Mouse (Mus musculus): Measurements from ENCODE around the gene Zfp385b. TPM values are rescaled to one million over a fixed set of nuclear protein-coding genes. Genes with fewer than 3 reads are reported as not detected.

Gene Zfp385b
- polyA plus RNA-seq (2015; fragmentation: Nextera tagmentation; extraction: Ambion mirVana), result 3.3 and 3.7 TPM in 2 replicates

GRCm38 (mm10) chr2:77819539-77819938, at the start of gene Zfp385b:
Gene Zfp385b, minus strand, starts transcription at chr2:77819639.
- no peak within 1 kb of the TSS for H3K4me3 ChIP-seq
- no peak within 1 kb of the TSS for H3K9ac ChIP-seq
- H3K4me2 ChIP-seq, result no peak within 1 kb of the TSS
- H3K36me3 ChIP-seq, result no peaks in the 10 kb centered on the region
- no peak for ATAC-seq (ENCODE audit: extremely low read depth, insufficient number of reproducible peaks, low FRiP score, low TSS enrichment)
- H3K27ac ChIP-seq (replicated peaks), result no peak within 1 kb of the TSS
- H3K9me3 ChIP-seq, result 0 out of 2 replicates have a peak, but pooled peaks cover 6% of the 10 kb centered on the region
- H3K4me1 ChIP-seq, result peaks cover 15% of the 10 kb centered on the region
- peaks cover 47% of the 10 kb centered on the region for H3K27me3 ChIP-seq (replicated peaks)

- no peaks in the 10 kb centered on the region for H3K27me3 ChIP-seq (replicated peaks)
- H3K36me3 ChIP-seq, result no peaks in the 10 kb centered on the region
- H3K9ac ChIP-seq, result 0 out of 2 replicates have a peak overlapping the region, but pooled peaks have one; percentile 19
- peaks cover 9% of the 10 kb centered on the region for H3K4me1 ChIP-seq
- no peak overlapping the region for H3K27ac ChIP-seq (replicated peaks)
- peak overlapping the region; percentile 18; the same call in 1 of the 2 replicates for H3K4me3 ChIP-seq
- 64% methylated on average over 6 of the region's 6 CpGs for WGBS
- ATAC-seq (ENCODE audit: extremely low read depth, insufficient number of reproducible peaks, low FRiP score, low TSS enrichment), result no peak
- H3K4me2 ChIP-seq, result peak overlapping the region; percentile 52
- no peaks in the 10 kb centered on the region for H3K9me3 ChIP-seq
Measured at GRCm38 (mm10) chr2:77863934-77864333, 44.5 kb upstream of the Zfp385b start.

GRCm38 (mm10) chr2:77863522-77863921, 44.1 kb upstream of the Zfp385b start:
- H3K27ac ChIP-seq (replicated peaks), result no peak overlapping the region
- ATAC-seq (ENCODE audit: extremely low read depth, insufficient number of reproducible peaks, low FRiP score, low TSS enrichment), result no peak
- peaks cover 9% of the 10 kb centered on the region for H3K4me1 ChIP-seq
- H3K4me3 ChIP-seq, result peak overlapping the region; percentile 18; the same call in 1 of the 2 replicates
- H3K9me3 ChIP-seq, result no peaks in the 10 kb centered on the region
- H3K27me3 ChIP-seq (replicated peaks), result no peaks in the 10 kb centered on the region
- 49% methylated on average over 15 of the region's 15 CpGs for WGBS
- 0 out of 2 replicates have a peak overlapping the region, but pooled peaks have one; percentile 19 for H3K9ac ChIP-seq
- no peaks in the 10 kb centered on the region for H3K36me3 ChIP-seq
- peak overlapping the region; percentile 52 for H3K4me2 ChIP-seq

- Histone ChIP-seq H3K27me3 (replicated peaks) (no peaks in the 10 kb centered on the region), H3K4me2 (peak overlapping the region; percentile 27; the same call in 1 of the 2 replicates), H3K4me3 (no peak overlapping the region), H3K9me3 (no peaks in the 10 kb centered on the region), H3K4me1 (no peaks in the 10 kb centered on the region; the same call in 1 of the 2 replicates), H3K36me3 (no peaks in the 10 kb centered on the region), H3K27ac (replicated peaks) (no peak overlapping the region), H3K9ac (no peak overlapping the region)
- no peak for ATAC-seq (ENCODE audit: extremely low read depth, insufficient number of reproducible peaks, low FRiP score, low TSS enrichment)
- 13% methylated on average over 6 of the region's 6 CpGs for WGBS
Measured at GRCm38 (mm10) chr2:77841464-77841863, 22.0 kb upstream of the Zfp385b start.

- no peaks in the 10 kb centered on the region for H3K9me3 ChIP-seq
- no peaks in the 10 kb centered on the region for H3K27me3 ChIP-seq (replicated peaks)
- no peak overlapping the region for H3K4me2 ChIP-seq
- no peaks in the 10 kb centered on the region; the same call in 1 of the 2 replicates for H3K4me1 ChIP-seq
- no peak overlapping the region for H3K27ac ChIP-seq (replicated peaks)
- WGBS, result 78% methylated on average over 17 of the region's 17 CpGs
- no peak overlapping the region for H3K9ac ChIP-seq
- ATAC-seq (ENCODE audit: extremely low read depth, insufficient number of reproducible peaks, low FRiP score, low TSS enrichment), result no peak
- no peak overlapping the region for H3K4me3 ChIP-seq
- H3K36me3 ChIP-seq, result no peaks in the 10 kb centered on the region
Measured at GRCm38 (mm10) chr2:77839587-77839986, 20.1 kb upstream of the Zfp385b start.

GRCm38 (mm10) chr2:77838688-77839087, 19.2 kb upstream of the Zfp385b start:
- Histone ChIP-seq H3K9me3 (no peaks in the 10 kb centered on the region), H3K9ac (no peak overlapping the region), H3K4me1 (no peaks in the 10 kb centered on the region; the same call in 1 of the 2 replicates), H3K27me3 (replicated peaks) (no peaks in the 10 kb centered on the region), H3K4me2 (no peak overlapping the region), H3K4me3 (no peak overlapping the region), H3K27ac (replicated peaks) (no peak overlapping the region), H3K36me3 (no peaks in the 10 kb centered on the region)
- ATAC-seq (ENCODE audit: extremely low read depth, insufficient number of reproducible peaks, low FRiP score, low TSS enrichment), result no peak
- WGBS, result 77% methylated on average over 1 of the region's 1 CpGs

- Histone ChIP-seq H3K9me3 (no peaks in the 10 kb centered on the region), H3K27me3 (replicated peaks) (no peaks in the 10 kb centered on the region), H3K4me3 (no peak overlapping the region), H3K4me1 (no peaks in the 10 kb centered on the region), H3K36me3 (no peaks in the 10 kb centered on the region), H3K9ac (no peak overlapping the region), H3K4me2 (no peak overlapping the region), H3K27ac (replicated peaks) (no peak overlapping the region)
- no peak for ATAC-seq (ENCODE audit: extremely low read depth, insufficient number of reproducible peaks, low FRiP score, low TSS enrichment)
- WGBS, result 56% methylated on average over 3 of the region's 3 CpGs
Measured at GRCm38 (mm10) chr2:77835781-77836180, 16.3 kb upstream of the Zfp385b start.

- 28% methylated on average over 7 of the region's 7 CpGs for WGBS
- H3K27me3 ChIP-seq (replicated peaks), result no peaks in the 10 kb centered on the region
- peak overlapping the region; percentile 42 for H3K4me2 ChIP-seq
- H3K4me1 ChIP-seq, result peaks cover 9% of the 10 kb centered on the region
- H3K9ac ChIP-seq, result no peak overlapping the region
- no peak for ATAC-seq (ENCODE audit: extremely low read depth, insufficient number of reproducible peaks, low FRiP score, low TSS enrichment)
- no peaks in the 10 kb centered on the region for H3K36me3 ChIP-seq
- H3K4me3 ChIP-seq, result peak overlapping the region; percentile 8; the same call in 1 of the 2 replicates
- no peak overlapping the region for H3K27ac ChIP-seq (replicated peaks)
- H3K9me3 ChIP-seq, result 0 out of 2 replicates have a peak, but pooled peaks cover 6% of the 10 kb centered on the region
Measured at GRCm38 (mm10) chr2:77826133-77826828, 6.8 kb upstream of the Zfp385b start.

- Histone ChIP-seq H3K27me3 (replicated peaks) (peaks cover 14% of the 10 kb centered on the region), H3K9ac (no peak overlapping the region), H3K4me2 (no peak overlapping the region), H3K27ac (replicated peaks) (no peak overlapping the region), H3K4me1 (peaks cover 9% of the 10 kb centered on the region), H3K9me3 (0 out of 2 replicates have a peak, but pooled peaks cover 6% of the 10 kb centered on the region), H3K36me3 (no peaks in the 10 kb centered on the region), H3K4me3 (no peak overlapping the region)
- WGBS, result 79% methylated on average over 5 of the region's 5 CpGs
- ATAC-seq (ENCODE audit: extremely low read depth, insufficient number of reproducible peaks, low FRiP score, low TSS enrichment), result no peak
Measured at GRCm38 (mm10) chr2:77823026-77823425, 3.6 kb upstream of the Zfp385b start.

- 31% methylated on average over 12 of the region's 12 CpGs for WGBS
- peaks cover 64% of the 10 kb centered on the region for H3K27me3 ChIP-seq (replicated peaks)
- no peaks in the 10 kb centered on the region for H3K36me3 ChIP-seq
- peaks cover 15% of the 10 kb centered on the region for H3K4me1 ChIP-seq
- peak overlapping the region; percentile 80 for H3K9ac ChIP-seq
- H3K27ac ChIP-seq (replicated peaks), result no peak overlapping the region
- no peak for ATAC-seq (ENCODE audit: extremely low read depth, insufficient number of reproducible peaks, low FRiP score, low TSS enrichment)
- peak overlapping the region; percentile 100 for H3K4me2 ChIP-seq
- H3K4me3 ChIP-seq, result peak overlapping the region; percentile 73
- H3K9me3 ChIP-seq, result no peaks in the 10 kb centered on the region
Measured at GRCm38 (mm10) chr2:77817357-77817894, 2.0 kb downstream of the Zfp385b start.

GRCm38 (mm10) chr2:77816413-77817314, 2.8 kb downstream of the Zfp385b start:
- H3K4me2 ChIP-seq, result peak overlapping the region; percentile 100
- H3K9ac ChIP-seq, result peak overlapping the region; percentile 80
- H3K36me3 ChIP-seq, result no peaks in the 10 kb centered on the region
- peaks cover 15% of the 10 kb centered on the region for H3K4me1 ChIP-seq
- peaks cover 64% of the 10 kb centered on the region for H3K27me3 ChIP-seq (replicated peaks)
- no peak overlapping the region for H3K27ac ChIP-seq (replicated peaks)
- peak; percentile 42; the same call in 1 of the 2 replicates for ATAC-seq (ENCODE audit: extremely low read depth, insufficient number of reproducible peaks, low FRiP score, low TSS enrichment)
- H3K9me3 ChIP-seq, result no peaks in the 10 kb centered on the region
- under 1% methylated on average over 113 of the region's 116 CpGs for WGBS
- peak overlapping the region; percentile 73 for H3K4me3 ChIP-seq

Data from heart, embryonic 13.5 days (tissue).